Mouse (Mus musculus) lung, adult 2 months (tissue): ENCODE measurements at regions not wholly inside any gene's neighbourhood (a gene's known extent, or its start where the extent isn't known, plus 50 kb on each side); places are given as distances from the start of the nearest gene placed in this dataset.

Experiments
- CTCF ChIP-seq: fragments of 200-500 bp; IDR thresholded peaks from 2 replicates; pipeline ENCODE4 v1.5.1; 2011; ENCODE audit warnings: mild to moderate bottlenecking, low read length, control low read depth; ENCODE audit not compliant: insufficient read depth
- POLR2A ChIP-seq: fragments of 200-500 bp; IDR thresholded peaks from 2 replicates; pipeline ENCODE4 v1.6.1; 2011; ENCODE audit warnings: low read depth, mild to moderate bottlenecking, control low read depth, low read length, borderline replicate concordance; ENCODE audit errors: extremely low read depth

- TF ChIP-seq POLR2A (no peak), CTCF (peak; percentile 25; the same call in 1 of the 2 replicates)
Measured at GRCm38 (mm10) chr2:61401636-61402587, 176.5 kb upstream of the Tank start.
